Mouse (Mus musculus) heart, embryonic 12.5 days (tissue): Measurements from ENCODE around the gene Rab6b. TPM values are rescaled to one million over a fixed set of nuclear protein-coding genes. Genes with fewer than 3 reads are reported as not detected.

Experiments
- ATAC-seq: fragments of 200-750 bp; cut with Nextera tagmentation; 2 replicates; pipeline ENCODE4 v1.8.0; 2017; ENCODE audit warnings: moderate TSS enrichment, moderate library complexity; ENCODE audit not compliant: insufficient number of reproducible peaks, low FRiP score
- H3K27ac ChIP-seq: fragments of 300-500 bp; sonication (generic); 2 replicates; pipeline ENCODE4 v1.5.1; 2016; ENCODE audit warnings: mild to moderate bottlenecking, moderate library complexity; ENCODE audit not compliant: poor library complexity, severe bottlenecking
- H3K27me3 ChIP-seq: fragments of 300-500 bp; sonication (generic); replicated peaks from 2 replicates; pipeline ENCODE4 v1.6.1; 2016; ENCODE audit warnings: mild to moderate bottlenecking, moderate library complexity
- H3K36me3 ChIP-seq: fragments of 300-500 bp; sonication (generic); 2 replicates; pipeline ENCODE4 v1.6.1; 2016; ENCODE audit warnings: mild to moderate bottlenecking, moderate library complexity
- H3K4me1 ChIP-seq: fragments of 300-500 bp; sonication (generic); replicated peaks from 2 replicates; pipeline ENCODE4 v1.6.1; 2016; ENCODE audit warnings: mild to moderate bottlenecking
- H3K4me2 ChIP-seq: fragments of 300-500 bp; sonication (generic); 2 replicates; pipeline ENCODE4 v1.6.1; 2016; ENCODE audit warnings: mild to moderate bottlenecking, moderate library complexity
- H3K4me3 ChIP-seq: fragments of 300-500 bp; sonication (generic); 2 replicates; pipeline ENCODE4 v1.5.1; 2016; ENCODE audit warnings: mild to moderate bottlenecking
- H3K9ac ChIP-seq: fragments of 300-500 bp; sonication (generic); 2 replicates; pipeline ENCODE4 v1.6.1; 2016; ENCODE audit warnings: mild to moderate bottlenecking, moderate library complexity
- H3K9me3 ChIP-seq: fragments of 300-500 bp; sonication (generic); replicated peaks from 2 replicates; pipeline ENCODE4 v1.6.1; 2016; ENCODE audit warnings: mild to moderate bottlenecking, moderate library complexity
- WGBS: fragments of 180-500 bp; shearing (Covaris S2); methylation state at CpG from one replicate; pipeline ENCODE4 v1.1.7; 2016; 5-methylcytosine and 5-hydroxymethylcytosine counted together
- polyA plus RNA-seq: library from polyadenylated mRNA; unstranded; fragments of >200 nt; fragmentation: Nextera tagmentation; extraction: Ambion mirVana; gene quantifications from 2 replicates; pipeline ENCODE4 v1.2.1, GENCODE M21; 2016

Gene Rab6b
- polyA plus RNA-seq, 1 experiment from 2014 or later: 3.2 TPM

DNA sequence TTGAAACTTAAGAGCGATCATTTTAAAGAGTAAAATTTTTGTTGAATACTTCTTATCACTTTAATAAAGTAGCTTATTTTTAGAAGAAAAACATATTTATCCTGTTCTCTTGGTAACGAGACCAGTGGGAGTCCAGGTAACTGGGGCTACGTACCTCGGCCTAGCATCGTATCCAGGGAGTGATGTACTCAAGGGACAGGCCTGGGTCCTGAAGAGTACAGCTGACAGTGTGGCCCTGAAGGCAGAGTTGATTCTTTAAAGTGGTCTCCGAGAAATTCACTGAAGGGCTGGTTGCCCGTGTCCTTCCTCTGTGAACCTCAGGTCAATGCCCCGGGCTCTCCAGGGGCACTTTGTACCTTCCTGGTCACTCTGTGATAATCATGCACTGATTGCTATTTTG is 6.4 kb downstream of the Rab6b start:
- Histone ChIP-seq H3K4me1 (peaks cover 2% of the 10 kb centered on the region), H3K4me3 (no peak overlapping the region), H3K36me3 (no peaks in the 10 kb centered on the region), H3K9me3 (no peaks in the 10 kb centered on the region), H3K4me2 (no peak overlapping the region), H3K27me3 (peaks cover 38% of the 10 kb centered on the region), H3K9ac (no peak overlapping the region), H3K27ac (no peak overlapping the region)
- ATAC-seq: no peak
- WGBS: 82% methylated on average over 8 of the region's 8 CpGs

- Histone ChIP-seq H3K27ac (no peak overlapping the region), H3K4me2 (no peak overlapping the region), H3K9ac (no peak overlapping the region), H3K36me3 (no peaks in the 10 kb centered on the region), H3K9me3 (no peaks in the 10 kb centered on the region), H3K27me3 (peaks cover 30% of the 10 kb centered on the region), H3K4me3 (no peak overlapping the region), H3K4me1 (no peaks in the 10 kb centered on the region)
- WGBS: 84% methylated on average over 5 of the region's 5 CpGs
- no peak for ATAC-seq
These were observed 7.2 kb downstream of the Rab6b start for GRCm38 (mm10) chr9:103118651-103119275.

- Histone ChIP-seq H3K9me3 (no peaks in the 10 kb centered on the region), H3K4me1 (no peaks in the 10 kb centered on the region), H3K9ac (no peak overlapping the region), H3K27ac (no peak overlapping the region), H3K4me3 (no peak overlapping the region), H3K36me3 (no peaks in the 10 kb centered on the region), H3K27me3 (peaks cover 20% of the 10 kb centered on the region), H3K4me2 (no peak overlapping the region)
- no peak for ATAC-seq
- 83% methylated on average over 9 of the region's 9 CpGs for WGBS
These were observed 8.2 kb downstream of the Rab6b start for GRCm38 (mm10) chr9:103119781-103120180.

DNA sequence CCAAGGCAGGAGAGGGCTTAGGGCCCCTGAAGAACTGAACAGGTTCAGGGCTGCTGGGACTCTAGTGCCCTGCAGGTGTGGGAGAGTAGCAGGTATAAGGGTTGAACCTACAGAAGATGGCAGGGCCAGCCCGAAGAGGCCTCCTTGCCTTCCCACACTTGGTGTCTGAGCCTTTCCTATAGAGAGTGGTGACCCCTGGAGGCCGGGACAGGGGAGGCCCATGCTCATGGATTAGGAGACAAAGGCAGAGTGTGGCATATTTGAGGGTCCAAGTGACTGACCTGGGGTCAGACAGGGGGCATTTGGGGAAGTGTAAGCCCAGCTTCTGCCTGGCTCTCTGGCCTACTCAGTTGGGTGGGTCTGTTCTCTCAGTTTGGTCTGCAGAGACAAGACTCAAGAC is 8.6 kb downstream of the Rab6b start:
- no peaks in the 10 kb centered on the region for H3K36me3 ChIP-seq
- 38% methylated on average over 2 of the region's 2 CpGs for WGBS

GRCm38 (mm10) chr9:103121546-103121945 is 10.0 kb downstream of the Rab6b start:
- Histone ChIP-seq H3K4me2 (no peak overlapping the region), H3K4me3 (no peak overlapping the region), H3K27ac (no peak overlapping the region), H3K9ac (no peak overlapping the region), H3K27me3 (peaks cover 16% of the 10 kb centered on the region), H3K36me3 (no peaks in the 10 kb centered on the region), H3K9me3 (no peaks in the 10 kb centered on the region), H3K4me1 (no peaks in the 10 kb centered on the region)
- WGBS: 76% methylated on average over 7 of the region's 7 CpGs
- ATAC-seq: no peak

More for the DNA sequence above, 8.6 kb downstream of the Rab6b start:
- no peaks in the 10 kb centered on the region for H3K9me3 ChIP-seq
- no peak overlapping the region for H3K9ac ChIP-seq
- no peak overlapping the region for H3K27ac ChIP-seq
- ATAC-seq: no peak
- H3K27me3 ChIP-seq: peaks cover 16% of the 10 kb centered on the region
- H3K4me2 ChIP-seq: no peak overlapping the region
- no peak overlapping the region for H3K4me3 ChIP-seq
- no peaks in the 10 kb centered on the region for H3K4me1 ChIP-seq

DNA sequence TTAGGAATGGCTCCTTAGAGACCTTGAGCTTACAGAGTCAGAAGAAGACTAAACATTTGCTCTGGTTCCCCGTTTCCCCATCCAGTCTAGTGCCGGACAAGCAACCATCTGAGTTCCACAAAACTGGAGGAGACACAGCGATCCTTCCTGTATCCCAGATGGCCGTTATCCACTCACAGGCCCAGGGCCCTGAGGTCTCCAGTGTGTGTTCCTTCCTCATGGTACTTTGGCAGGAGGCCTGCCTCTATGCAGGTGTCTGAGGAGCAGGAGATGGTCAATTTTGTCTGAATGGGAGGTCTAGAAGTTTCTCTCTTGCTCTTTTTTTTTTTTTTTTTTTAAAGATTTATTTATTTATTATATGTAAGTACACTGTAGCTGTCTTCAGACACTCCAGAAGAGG is 13.2 kb downstream of the Rab6b start:
- H3K9me3 ChIP-seq: no peaks in the 10 kb centered on the region; the same call in 1 of the 2 replicates
- H3K4me3 ChIP-seq: no peak overlapping the region
- H3K27me3 ChIP-seq: peaks cover 13% of the 10 kb centered on the region
- H3K27ac ChIP-seq: no peak overlapping the region
- 88% methylated on average over 4 of the region's 4 CpGs for WGBS
- no peak overlapping the region for H3K9ac ChIP-seq
- ATAC-seq: no peak
- H3K4me2 ChIP-seq: no peak overlapping the region
- no peaks in the 10 kb centered on the region for H3K36me3 ChIP-seq
- H3K4me1 ChIP-seq: no peaks in the 10 kb centered on the region

DNA sequence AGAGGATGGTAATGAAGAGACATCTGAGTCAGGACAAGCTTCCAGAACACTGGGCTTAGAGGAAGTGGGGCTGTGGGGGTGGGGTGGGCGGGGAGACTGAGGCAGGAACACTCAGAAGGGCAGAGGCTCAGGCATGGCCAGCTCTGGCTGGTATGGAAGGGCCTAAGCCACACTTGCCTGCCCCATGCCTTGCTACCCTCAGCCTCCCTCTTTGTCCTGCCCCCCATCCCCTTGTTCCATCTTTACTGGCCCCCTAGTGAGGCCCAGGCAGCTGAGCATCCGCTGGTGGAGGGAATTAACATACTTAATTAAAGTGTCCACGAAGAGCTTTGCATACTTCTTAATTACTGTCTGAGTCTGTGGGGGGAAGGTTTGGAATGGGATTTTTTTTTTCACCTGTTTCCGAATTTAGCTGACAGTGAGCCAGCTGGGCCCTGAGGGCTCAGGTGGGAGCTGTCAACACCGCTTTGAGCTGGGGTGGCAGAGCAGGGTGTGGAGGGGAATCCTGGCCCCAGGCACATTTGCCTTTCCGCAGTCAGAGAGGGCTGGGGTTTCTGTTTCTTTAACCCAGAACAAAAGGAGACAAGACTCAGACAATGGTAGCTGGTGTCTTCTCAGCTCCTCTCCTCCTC is 22.0 kb downstream of the Rab6b start:
- 42% methylated on average over 6 of the region's 6 CpGs for WGBS
- no peak overlapping the region for H3K27ac ChIP-seq
- ATAC-seq: 0 out of 2 replicates have a peak, but pooled peaks have one; percentile 16

DNA sequence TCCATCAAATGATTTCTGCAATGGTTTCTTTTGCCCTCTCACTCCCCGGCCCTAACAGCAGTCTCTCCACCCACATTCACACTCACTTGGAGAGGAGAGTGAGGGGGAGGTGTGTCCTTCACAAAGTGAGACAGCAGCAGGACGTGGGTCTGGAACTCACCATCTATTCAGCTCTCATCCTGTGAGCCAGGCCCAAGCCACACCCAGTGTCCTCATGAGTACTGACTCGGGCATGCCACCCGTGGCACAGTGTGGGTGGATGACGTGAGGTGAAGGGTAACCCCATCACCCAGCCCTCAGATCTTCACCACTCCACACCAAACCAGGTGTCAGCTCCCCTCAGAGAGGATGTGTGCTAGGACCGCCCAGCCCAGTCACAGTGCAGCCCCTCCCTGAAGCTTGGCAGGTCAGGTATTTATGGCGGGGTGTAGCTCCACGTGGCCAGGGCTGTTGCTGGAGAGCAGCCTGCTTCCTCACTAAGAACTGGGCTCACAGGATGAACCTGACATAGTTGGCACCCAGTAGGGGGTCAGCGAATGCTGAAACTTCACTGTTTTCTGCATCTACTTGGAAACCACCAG is 23.0 kb downstream of the Rab6b start:
- Histone ChIP-seq H3K4me2 (no peak overlapping the region), H3K27me3 (0 out of 2 replicates have a peak, but pooled peaks cover 4% of the 10 kb centered on the region), H3K36me3 (no peaks in the 10 kb centered on the region), H3K9me3 (no peaks in the 10 kb centered on the region), H3K4me1 (peaks cover 39% of the 10 kb centered on the region), H3K27ac (no peak overlapping the region), H3K4me3 (no peak overlapping the region), H3K9ac (no peak overlapping the region)
- ATAC-seq: no peak; the same call in 1 of the 2 replicates
- WGBS: 51% methylated on average over 9 of the region's 9 CpGs

More for the DNA sequence above, 22.0 kb downstream of the Rab6b start:
- H3K27me3 ChIP-seq: 0 out of 2 replicates have a peak, but pooled peaks cover 4% of the 10 kb centered on the region
- no peak overlapping the region for H3K9ac ChIP-seq
- no peaks in the 10 kb centered on the region for H3K36me3 ChIP-seq
- no peaks in the 10 kb centered on the region; the same call in 1 of the 2 replicates for H3K9me3 ChIP-seq
- no peak overlapping the region for H3K4me2 ChIP-seq
- peaks cover 32% of the 10 kb centered on the region for H3K4me1 ChIP-seq
- no peak overlapping the region for H3K4me3 ChIP-seq

GRCm38 (mm10) chr9:103139481-103139880 is 27.9 kb downstream of the Rab6b start:
- no peak overlapping the region for H3K4me3 ChIP-seq
- no peak overlapping the region for H3K4me2 ChIP-seq
- H3K36me3 ChIP-seq: no peaks in the 10 kb centered on the region
- H3K9ac ChIP-seq: no peak overlapping the region
- 58% methylated on average over 6 of the region's 6 CpGs for WGBS
- H3K27me3 ChIP-seq: 0 out of 2 replicates have a peak, but pooled peaks cover 4% of the 10 kb centered on the region
- H3K27ac ChIP-seq: no peak overlapping the region
- ATAC-seq: no peak
- H3K4me1 ChIP-seq: peaks cover 53% of the 10 kb centered on the region
- H3K9me3 ChIP-seq: no peaks in the 10 kb centered on the region

GRCm38 (mm10) chr9:103140384-103140783 is 28.8 kb downstream of the Rab6b start:
- Histone ChIP-seq H3K4me2 (no peak overlapping the region), H3K36me3 (no peaks in the 10 kb centered on the region), H3K27me3 (no peaks in the 10 kb centered on the region), H3K4me3 (no peak overlapping the region), H3K9ac (no peak overlapping the region), H3K9me3 (no peaks in the 10 kb centered on the region), H3K27ac (no peak overlapping the region), H3K4me1 (peaks cover 57% of the 10 kb centered on the region)
- no peak for ATAC-seq
- 75% methylated on average over 6 of the region's 6 CpGs for WGBS

GRCm38 (mm10) chr9:103141266-103141665 is 29.7 kb downstream of the Rab6b start:
- Histone ChIP-seq H3K4me2 (peak overlapping the region; percentile 4; the same call in 1 of the 2 replicates), H3K36me3 (no peaks in the 10 kb centered on the region), H3K27ac (peak overlapping the region; percentile 67), H3K9me3 (no peaks in the 10 kb centered on the region), H3K9ac (no peak overlapping the region), H3K4me3 (no peak overlapping the region), H3K4me1 (peaks cover 59% of the 10 kb centered on the region), H3K27me3 (0 out of 2 replicates have a peak, but pooled peaks cover 4% of the 10 kb centered on the region)
- ATAC-seq: no peak
- WGBS: 63% methylated on average over 7 of the region's 7 CpGs
